Mouse (Mus musculus) embryonic facial prominence, embryonic 12.5 days (tissue): Measurements from ENCODE around the gene Heatr3. TPM values are rescaled to one million over a fixed set of nuclear protein-coding genes. Genes with fewer than 3 reads are reported as not detected.

Experiments
- microRNA-seq: library from miRNA; unstranded; fragments of <30 nt; microRNA quantifications from one replicate; pipeline ENCODE4, GENCODE M21; 2017
- polyA plus RNA-seq: library from polyadenylated mRNA; unstranded; fragments of >200 nt; fragmentation: Nextera tagmentation; extraction: Ambion mirVana; gene quantifications from 2 replicates; pipeline ENCODE4 v1.2.1, GENCODE M21; 2016

Gene Heatr3
- polyA plus RNA-seq, 1 experiment from 2014 or later = 60.6 TPM

Small RNA genes lying within 50 kb of the gene (microRNA-seq; reads per million reads assigned to microRNA genes)
- gene Mir7071 = 0.73 reads per million

Other genes starting within 250 kb of the Heatr3 start
- 33.5 and 36.5 TPM in 2 replicates for gene Zfp423, start 178.3 kb upstream of the Heatr3 start, polyA plus RNA-seq
- 61.5 and 62.4 TPM in 2 replicates for gene Cnep1r1, start 19.1 kb upstream of the Heatr3 start, polyA plus RNA-seq
- 11.9 and 12.9 TPM in 2 replicates for gene Tent4b, start 61.4 kb downstream of the Heatr3 start, polyA plus RNA-seq
- 4.0 and 4.1 TPM in 2 replicates for gene Adcy7, start 134.5 kb downstream of the Heatr3 start, polyA plus RNA-seq
- 92.7 and 94.5 TPM in 2 replicates for gene Brd7, start 224.3 kb downstream of the Heatr3 start, polyA plus RNA-seq